Mouse (Mus musculus): ENCODE measurements around the gene Slc2a5.

GRCm38 (mm10) chr4:150132692-150133271 lies 13.7 kb downstream of the Slc2a5 start:
- TF ChIP-seq CTCF (IDR thresholded peaks at IDR 0.05; ENCODE audit: control insufficient read depth, insufficient read depth, low read length) = no peak
- no peak for TF ChIP-seq POLR2A (IDR thresholded peaks at IDR 0.05; ENCODE audit: borderline replicate concordance, control insufficient read depth, low read depth, low read length)

Measured in bone marrow, adult 2 months (tissue).